Mouse (Mus musculus) forebrain, embryonic 12.5 days (tissue): ENCODE measurements around the gene Lama5. TPM values are rescaled to one million over a fixed set of nuclear protein-coding genes. Genes with fewer than 3 reads are reported as not detected.

ENCODE experiments used
- ATAC-seq: fragments of 200-750 bp; cut with Nextera tagmentation; 2 replicates; pipeline ENCODE4 v1.8.0; 2017; ENCODE audit warnings: moderate TSS enrichment; ENCODE audit not compliant: low FRiP score
- H3K27ac ChIP-seq: fragments of 300-500 bp; sonication (generic); 2 replicates; pipeline ENCODE4 v1.5.1; 2016; ENCODE audit warnings: mild to moderate bottlenecking
- H3K27me3 ChIP-seq: fragments of 300-500 bp; sonication (generic); 2 replicates; pipeline ENCODE4 v1.6.1; 2016; ENCODE audit warnings: mild to moderate bottlenecking
- H3K36me3 ChIP-seq: fragments of 300-500 bp; sonication (generic); replicated peaks from 2 replicates; pipeline ENCODE4 v1.6.1; 2016; ENCODE audit warnings: mild to moderate bottlenecking
- H3K4me1 ChIP-seq: fragments of 300-500 bp; sonication (generic); 2 replicates; pipeline ENCODE4 v1.6.1; 2016
- H3K4me2 ChIP-seq: fragments of 300-500 bp; sonication (generic); 2 replicates; pipeline ENCODE4 v1.6.1; 2016; ENCODE audit warnings: mild to moderate bottlenecking, moderate library complexity
- H3K4me3 ChIP-seq: fragments of 300-500 bp; sonication (generic); replicated peaks from 2 replicates; pipeline ENCODE4 v1.5.1; 2016; ENCODE audit warnings: mild to moderate bottlenecking
- H3K9ac ChIP-seq: fragments of 300-500 bp; sonication (generic); 2 replicates; pipeline ENCODE4 v1.6.1; 2016; ENCODE audit warnings: mild to moderate bottlenecking
- H3K9me3 ChIP-seq: fragments of 300-500 bp; sonication (generic); 2 replicates; pipeline ENCODE4 v1.6.1; 2016
- WGBS: fragments of 180-500 bp; shearing (Covaris S2); methylation state at CpG from one replicate; pipeline ENCODE4 v1.1.7; 2016; 5-methylcytosine and 5-hydroxymethylcytosine counted together
- microRNA-seq: library from miRNA; unstranded; fragments of <30 nt; microRNA quantifications from one replicate; pipeline ENCODE4, GENCODE M21; 2017
- polyA plus RNA-seq: library from polyadenylated mRNA; unstranded; fragments of >200 nt; fragmentation: Nextera tagmentation; extraction: Ambion mirVana; gene quantifications from 2 replicates; pipeline ENCODE4 v1.2.1, GENCODE M21; 2016

Lama5 gene
- polyA plus RNA-seq, 1 experiment from 2014 or later = 4.9 TPM

DNA sequence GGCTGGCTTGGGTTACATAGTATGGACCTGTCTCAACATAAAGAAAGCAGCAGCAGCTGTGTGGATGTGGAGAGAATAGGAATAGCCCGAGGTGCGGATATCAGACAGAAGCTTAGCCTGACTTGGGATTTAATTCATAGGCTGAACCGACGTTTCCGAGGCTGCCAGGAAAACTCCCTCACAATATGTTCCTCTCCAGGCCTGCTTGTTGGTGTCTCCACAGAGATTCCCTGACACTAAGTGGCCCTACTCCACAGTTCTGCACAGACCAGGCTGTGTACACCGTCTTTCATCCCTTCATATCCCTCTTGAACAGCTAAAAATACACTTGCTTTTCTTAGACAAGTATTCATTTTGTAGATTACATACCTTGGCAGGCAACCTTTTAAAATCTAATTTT lies 78.3 kb downstream of the Lama5 start:
- Histone ChIP-seq H3K4me2 (no peak overlapping the region), H3K4me1 (no peaks in the 10 kb centered on the region), H3K27ac (no peak overlapping the region), H3K36me3 (peaks cover 76% of the 10 kb centered on the region), H3K9me3 (no peaks in the 10 kb centered on the region), H3K9ac (no peak overlapping the region), H3K4me3 (no peak overlapping the region), H3K27me3 (no peaks in the 10 kb centered on the region)
- ATAC-seq = no peak
- 87% methylated on average over 6 of the region's 6 CpGs for WGBS

DNA sequence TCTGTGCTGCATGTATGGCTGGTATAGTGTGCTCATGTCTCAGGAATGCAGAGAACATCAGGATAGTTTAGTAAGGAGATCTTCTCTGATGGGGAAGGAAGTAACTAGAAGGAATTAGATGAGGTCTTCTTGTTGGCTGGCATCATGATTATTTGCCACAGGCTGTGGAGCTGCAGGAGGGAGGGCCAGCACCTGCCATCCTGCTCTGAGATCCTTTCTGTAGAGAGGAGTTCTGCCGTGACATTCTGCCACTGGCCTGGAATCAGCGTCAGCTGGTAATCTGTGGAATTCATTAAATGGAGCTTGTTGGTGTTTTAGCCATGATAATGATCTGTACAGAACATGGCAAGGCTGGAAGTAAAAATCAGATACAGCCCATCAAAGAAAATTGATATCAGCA lies 79.6 kb downstream of the Lama5 start:
- Histone ChIP-seq H3K27ac (no peak overlapping the region), H3K9ac (no peak overlapping the region), H3K4me1 (no peaks in the 10 kb centered on the region), H3K4me3 (no peak overlapping the region), H3K36me3 (peaks cover 81% of the 10 kb centered on the region), H3K4me2 (no peak overlapping the region), H3K9me3 (no peaks in the 10 kb centered on the region), H3K27me3 (no peaks in the 10 kb centered on the region)
- WGBS = 92% methylated on average over 2 of the region's 2 CpGs
- no peak for ATAC-seq

DNA sequence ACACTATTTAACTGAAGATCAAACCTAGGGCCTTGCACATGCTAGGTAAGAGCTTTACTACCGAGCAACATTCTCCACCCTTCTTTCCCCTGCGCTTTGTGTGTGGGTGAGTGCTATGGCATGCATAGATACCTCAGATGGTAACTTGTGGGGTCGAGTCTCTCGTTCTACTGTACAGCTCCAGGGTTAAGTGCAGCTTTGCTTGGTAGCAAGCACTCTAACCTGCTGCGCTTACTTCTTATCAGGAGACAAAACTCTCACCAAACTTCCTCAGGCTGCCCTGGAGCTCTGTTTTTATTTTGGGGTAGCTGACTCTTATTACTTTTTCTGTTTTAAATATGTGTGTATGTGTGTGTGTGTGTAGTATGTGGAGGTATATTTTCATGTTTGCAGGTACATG lies 90.2 kb downstream of the Lama5 start:
- Histone ChIP-seq H3K4me1 (no peaks in the 10 kb centered on the region), H3K9me3 (no peaks in the 10 kb centered on the region), H3K4me3 (no peak overlapping the region), H3K27me3 (no peaks in the 10 kb centered on the region), H3K9ac (no peak overlapping the region), H3K27ac (no peak overlapping the region), H3K4me2 (no peak overlapping the region), H3K36me3 (peaks cover 21% of the 10 kb centered on the region)
- no peak for ATAC-seq
- WGBS = 87% methylated on average over 5 of the region's 5 CpGs

DNA sequence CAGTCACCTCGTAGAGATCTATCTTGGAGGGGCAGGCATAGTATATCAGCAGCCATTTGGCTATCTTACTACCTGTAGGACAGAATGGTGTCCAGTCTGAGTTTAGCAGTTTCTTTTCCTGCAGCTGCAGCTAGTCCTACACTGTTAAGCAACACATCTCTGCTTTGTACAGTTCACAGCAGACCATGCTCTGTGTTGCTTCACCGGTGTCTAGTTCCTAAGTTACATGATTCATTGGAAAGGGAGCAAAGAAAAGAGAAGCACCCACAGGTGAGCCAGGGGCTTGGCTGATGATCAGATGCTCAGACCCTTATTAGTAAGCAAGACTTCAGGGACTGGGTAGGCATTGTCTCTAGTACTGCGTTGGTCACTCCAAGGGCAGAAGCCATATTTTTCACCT lies 91.7 kb downstream of the Lama5 start:
- ATAC-seq = no peak
- H3K4me3 ChIP-seq = no peak overlapping the region

GRCm38 (mm10) chr2:180133231-180133630 lies 92.4 kb downstream of the Lama5 start:
- Histone ChIP-seq H3K4me3 (no peak overlapping the region), H3K9ac (no peak overlapping the region), H3K27ac (no peak overlapping the region), H3K36me3 (peaks cover 7% of the 10 kb centered on the region), H3K4me1 (no peaks in the 10 kb centered on the region), H3K27me3 (no peaks in the 10 kb centered on the region), H3K9me3 (no peaks in the 10 kb centered on the region), H3K4me2 (no peak overlapping the region)
- WGBS = 96% methylated on average over 4 of the region's 4 CpGs
- no peak for ATAC-seq

More for the DNA sequence above, 91.7 kb downstream of the Lama5 start:
- H3K27me3 ChIP-seq = no peaks in the 10 kb centered on the region
- H3K4me2 ChIP-seq = no peak overlapping the region
- no peak overlapping the region for H3K9ac ChIP-seq
- 95% methylated on average over 3 of the region's 3 CpGs for WGBS
- no peaks in the 10 kb centered on the region for H3K4me1 ChIP-seq
- H3K9me3 ChIP-seq = no peaks in the 10 kb centered on the region
- peaks cover 13% of the 10 kb centered on the region for H3K36me3 ChIP-seq
- H3K27ac ChIP-seq = no peak overlapping the region

DNA sequence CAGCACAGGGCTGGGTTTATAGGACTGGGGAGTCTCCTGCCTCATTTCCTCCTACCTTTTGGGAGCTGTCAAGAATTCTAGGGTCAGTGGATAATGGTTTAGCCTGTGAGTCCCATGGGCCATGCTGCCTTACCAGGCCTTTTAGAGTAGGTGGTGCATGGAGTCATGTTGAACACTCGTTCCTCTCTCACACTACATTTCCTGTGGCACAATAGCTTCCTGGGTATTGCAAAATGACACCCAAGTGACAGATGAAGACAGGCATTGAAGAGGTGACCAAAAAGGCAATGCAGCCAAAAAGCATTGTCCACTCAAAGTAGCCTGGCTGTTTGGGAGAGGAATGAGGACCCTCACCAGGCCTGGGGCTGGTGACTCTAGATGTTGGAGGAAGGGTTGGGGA lies 98.0 kb downstream of the Lama5 start:
- Histone ChIP-seq H3K4me2 (no peak overlapping the region), H3K27me3 (no peaks in the 10 kb centered on the region), H3K36me3 (peaks cover 9% of the 10 kb centered on the region; the same call in 1 of the 2 replicates), H3K4me3 (no peak overlapping the region), H3K27ac (no peak overlapping the region), H3K9me3 (no peaks in the 10 kb centered on the region), H3K9ac (no peak overlapping the region), H3K4me1 (peaks cover 22% of the 10 kb centered on the region)
- WGBS = 75% methylated on average over 1 of the region's 1 CpGs
- ATAC-seq = no peak

Small RNAs within 50 kb of the gene (microRNA-seq; reads per million reads assigned to microRNA genes)
- gene Mir3091 (1.5 reads per million), gene Mir7005 (not detected)

Other genes with a start within 250 kb of the Lama5 start
- gene Taf4, start 249.2 kb downstream of the Lama5 start, polyA plus RNA-seq = 5.2 and 5.8 TPM in 2 replicates
- 15.4 and 15.7 TPM in 2 replicates for gene Lsm14b, start 200.9 kb downstream of the Lama5 start, polyA plus RNA-seq
- 666 and 694 TPM in 2 replicates for gene Psma7, start 183.4 kb downstream of the Lama5 start, polyA plus RNA-seq
- gene Ss18l1, start 183.3 kb downstream of the Lama5 start, polyA plus RNA-seq = 25.0 and 29.4 TPM in 2 replicates
- 31.5 and 31.6 TPM in 2 replicates for gene Mtg2, start 155.3 kb downstream of the Lama5 start, polyA plus RNA-seq
- gene Hrh3, start 121.4 kb downstream of the Lama5 start, polyA plus RNA-seq = 3.3 and 3.5 TPM in 2 replicates
- 46.2 and 46.9 TPM in 2 replicates for gene Osbpl2, start 106.6 kb downstream of the Lama5 start, polyA plus RNA-seq
- gene Adrm1, start 54.4 kb downstream of the Lama5 start, polyA plus RNA-seq = 213 and 225 TPM in 2 replicates
- gene Rps21, start 31.5 kb upstream of the Lama5 start, polyA plus RNA-seq = 464 and 488 TPM in 2 replicates
- 17.7 and 20.8 TPM in 2 replicates for gene Cables2, start 47.6 kb upstream of the Lama5 start, polyA plus RNA-seq
- gene Rbbp8nl, start 64.0 kb upstream of the Lama5 start, polyA plus RNA-seq = 0.10 and 0.13 TPM in 2 replicates
- not detected in 2 replicates for gene Gata5, start 108.8 kb upstream of the Lama5 start, polyA plus RNA-seq
- 4.0 and 4.1 TPM in 2 replicates for gene Slco4a1, start 230.4 kb upstream of the Lama5 start, polyA plus RNA-seq